Mouse (Mus musculus) G1E (cell line): ENCODE data around the gene Iqcn.

ENCODE experiments used
- CTCF ChIP-seq: IDR thresholded peaks from 2 replicates; pipeline ENCODE4 v1.5.1; 2012; ENCODE audit warnings: low read depth, low read length, inconsistent platforms, mixed read lengths
- GATA1 ChIP-seq: IDR thresholded peaks from 2 replicates; pipeline ENCODE4 v1.6.1; 2012; ENCODE audit warnings: borderline replicate concordance, low read length, inconsistent platforms, mixed read lengths
- GATA2 ChIP-seq: IDR thresholded peaks from 2 replicates; pipeline ENCODE4 v1.6.1; 2012; ENCODE audit warnings: low read depth, low read length, inconsistent platforms, borderline replicate concordance
- POLR2AphosphoS5 ChIP-seq: IDR thresholded peaks from 2 replicates; pipeline ENCODE4 v1.6.1; 2012; ENCODE audit warnings: low read depth, low read length, inconsistent platforms; ENCODE audit not compliant: insufficient replicate concordance
- TAL1 ChIP-seq: conservative IDR thresholded peaks from 2 replicates; pipeline ENCODE4 v1.6.1; 2012; ENCODE audit warnings: low read depth, low read length, inconsistent platforms, mixed read lengths

DNA sequence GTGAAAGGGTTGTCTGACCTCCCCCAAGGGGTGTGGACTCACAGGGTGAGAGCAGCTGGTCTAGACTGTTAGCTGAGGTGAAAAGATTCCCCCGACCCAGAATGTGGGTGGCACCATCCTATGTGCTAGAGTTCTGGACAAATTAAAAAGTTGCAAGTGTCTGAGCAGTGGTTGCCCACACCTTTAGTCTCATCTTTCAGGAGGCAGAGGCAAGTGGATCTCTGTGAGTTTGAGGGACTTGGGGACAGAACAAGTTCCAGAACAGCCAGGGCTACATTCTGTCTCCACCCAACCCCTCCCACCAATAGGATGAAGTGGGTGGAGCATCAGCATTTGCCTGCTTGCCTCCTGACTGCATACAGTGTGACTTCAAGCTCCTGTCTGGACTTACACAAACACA, 58.9 kb downstream of the Iqcn start:
- no peak for TF ChIP-seq CTCF
- TF ChIP-seq POLR2AphosphoS5: no peak
- no peak for TF ChIP-seq TAL1
- no peak for TF ChIP-seq GATA1
- TF ChIP-seq GATA2: no peak
